Mouse (Mus musculus): ENCODE measurements around the gene Nkiras2. TPM values are rescaled to one million over a fixed set of nuclear protein-coding genes. Genes with fewer than 3 reads are reported as not detected.

The Nkiras2 gene
- polyA plus RNA-seq (2014; fragmentation: Nextera tagmentation; extraction: Ambion mirVana), result 71.9 and 72.1 TPM in 2 replicates

- under 1% methylated on average over 33 of the region's 36 CpGs for WGBS
- no peaks in the 10 kb centered on the region for H3K27me3 ChIP-seq (replicated peaks; ENCODE audit: control insufficient read depth, insufficient read depth, low read length)
- peak within 1 kb of the TSS; percentile 94 for H3K27ac ChIP-seq (ENCODE audit: low read depth)
- no peak for DNase-seq (ENCODE audit: low spot score)
- H3K4me3 ChIP-seq (ENCODE audit: low read depth, low read length), result peak within 1 kb of the TSS; percentile 99
- H3K9ac ChIP-seq (ENCODE audit: low read length), result peak within 1 kb of the TSS; percentile 96
- H3K9me3 ChIP-seq (ENCODE audit: control insufficient read depth, low read length), result no peaks in the 10 kb centered on the region
- peak within 1 kb of the TSS; percentile 85 for H3K4me2 ChIP-seq (ENCODE audit: low read length)
- H3K36me3 ChIP-seq (ENCODE audit: control insufficient read depth, insufficient read depth, low read length), result peaks cover 7% of the 10 kb centered on the region; the same call in 1 of the 2 replicates
- peak; percentile 62 for ATAC-seq (replicated peaks; ENCODE audit: low FRiP score, low TSS enrichment, low read depth)
- peaks cover 17% of the 10 kb centered on the region for H3K4me1 ChIP-seq (replicated peaks; ENCODE audit: control insufficient read depth, insufficient read depth, low read length)
Measured at GRCm38 (mm10) chr11:100618761-100619484, at the start of gene Nkiras2. Nkiras2 (plus strand) TSS chr11:100619244.

DNA sequence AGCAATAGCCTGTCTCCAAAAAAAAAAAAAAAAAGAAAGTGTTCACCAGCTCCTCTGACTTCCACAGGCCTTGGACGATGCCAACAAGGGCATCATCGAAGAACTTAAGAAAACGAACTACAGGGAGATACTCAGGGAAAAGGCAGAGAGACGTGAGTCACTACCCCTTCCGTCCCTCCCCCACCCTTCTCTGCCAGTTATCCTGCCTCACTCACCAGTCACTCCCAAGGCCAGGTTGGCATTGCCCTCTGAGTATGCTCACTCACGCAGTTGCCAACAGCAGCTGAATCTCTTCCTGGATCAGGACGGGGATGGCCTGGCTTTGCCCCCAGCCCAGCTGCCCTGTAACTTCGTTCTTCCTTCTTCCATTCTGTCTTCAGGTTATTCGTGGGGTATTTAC is 49.3 kb upstream of the Nkiras2 start:
- peaks cover 13% of the 10 kb centered on the region; the same call in 1 of the 2 replicates for H3K27me3 ChIP-seq (replicated peaks; ENCODE audit: control insufficient read depth, insufficient read depth, low read length)
- no peak overlapping the region for H3K4me3 ChIP-seq (ENCODE audit: low read depth, low read length)
- no peaks in the 10 kb centered on the region for H3K36me3 ChIP-seq (ENCODE audit: control insufficient read depth, insufficient read depth, low read length)
- H3K9me3 ChIP-seq (ENCODE audit: control insufficient read depth, low read length), result no peaks in the 10 kb centered on the region
- peaks cover 8% of the 10 kb centered on the region; the same call in 1 of the 2 replicates for H3K4me1 ChIP-seq (replicated peaks; ENCODE audit: control insufficient read depth, insufficient read depth, low read length)
- H3K9ac ChIP-seq (ENCODE audit: low read length), result no peak overlapping the region
- no peak overlapping the region for H3K4me2 ChIP-seq (ENCODE audit: low read length)
- no peak overlapping the region for H3K27ac ChIP-seq (ENCODE audit: low read depth)
- DNase-seq (ENCODE audit: low spot score) (no peak), ATAC-seq (replicated peaks; ENCODE audit: low FRiP score, low TSS enrichment, low read depth) (no peak)
- 71% methylated on average over 9 of the region's 9 CpGs for WGBS

- Histone ChIP-seq H3K27ac (ENCODE audit: low read depth) (no peak overlapping the region), H3K4me3 (ENCODE audit: low read depth, low read length) (0 out of 2 replicates have a peak overlapping the region, but pooled peaks have one; percentile 4), H3K9me3 (ENCODE audit: control insufficient read depth, low read length) (no peaks in the 10 kb centered on the region), H3K27me3 (replicated peaks; ENCODE audit: control insufficient read depth, insufficient read depth, low read length) (peaks cover 13% of the 10 kb centered on the region; the same call in 1 of the 2 replicates), H3K9ac (ENCODE audit: low read length) (no peak overlapping the region), H3K36me3 (ENCODE audit: control insufficient read depth, insufficient read depth, low read length) (no peaks in the 10 kb centered on the region), H3K4me2 (ENCODE audit: low read length) (peak overlapping the region; percentile 25), H3K4me1 (replicated peaks; ENCODE audit: control insufficient read depth, insufficient read depth, low read length) (peaks cover 10% of the 10 kb centered on the region; the same call in 1 of the 2 replicates)
- 12% methylated on average over 8 of the region's 8 CpGs for WGBS
- no peak for ATAC-seq (replicated peaks; ENCODE audit: low FRiP score, low TSS enrichment, low read depth)
- DNase-seq (ENCODE audit: low spot score), result peak; percentile 88
Measured at GRCm38 (mm10) chr11:100570430-100571201, 48.4 kb upstream of the Nkiras2 start.

DNA sequence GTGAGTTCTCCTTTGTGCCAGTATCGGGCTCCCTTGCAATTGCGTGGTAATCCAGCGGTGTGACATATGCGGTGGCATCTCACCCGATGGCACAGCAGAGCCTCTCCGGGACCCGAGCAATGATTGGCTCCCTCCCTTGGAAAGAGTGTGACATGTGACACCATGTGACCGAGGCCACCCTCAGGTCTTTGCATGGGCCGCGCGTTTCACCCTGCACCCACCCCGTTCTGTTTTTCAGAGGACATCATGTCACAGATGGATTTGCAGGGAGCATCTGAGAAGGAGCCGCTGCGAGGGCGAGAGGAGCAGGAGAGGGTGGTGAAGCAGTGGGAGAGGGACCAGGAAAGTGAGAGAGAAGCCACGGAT is 47.9 kb upstream of the Nkiras2 start:
- no peaks in the 10 kb centered on the region for H3K36me3 ChIP-seq (ENCODE audit: control insufficient read depth, insufficient read depth, low read length)
- peaks cover 12% of the 10 kb centered on the region; the same call in 1 of the 2 replicates for H3K4me1 ChIP-seq (replicated peaks; ENCODE audit: control insufficient read depth, insufficient read depth, low read length)
- DNase-seq (ENCODE audit: low spot score) (no peak), ATAC-seq (replicated peaks; ENCODE audit: low FRiP score, low TSS enrichment, low read depth) (no peak)
- H3K27ac ChIP-seq (ENCODE audit: low read depth), result no peak overlapping the region
- H3K4me2 ChIP-seq (ENCODE audit: low read length), result peak overlapping the region; percentile 25
- H3K9ac ChIP-seq (ENCODE audit: low read length), result no peak overlapping the region
- H3K4me3 ChIP-seq (ENCODE audit: low read depth, low read length), result 0 out of 2 replicates have a peak overlapping the region, but pooled peaks have one; percentile 4
- peaks cover 13% of the 10 kb centered on the region; the same call in 1 of the 2 replicates for H3K27me3 ChIP-seq (replicated peaks; ENCODE audit: control insufficient read depth, insufficient read depth, low read length)
- WGBS, result 12% methylated on average over 16 of the region's 16 CpGs
- H3K9me3 ChIP-seq (ENCODE audit: control insufficient read depth, low read length), result no peaks in the 10 kb centered on the region

GRCm38 (mm10) chr11:100574188-100574587 is 44.9 kb upstream of the Nkiras2 start:
- 0 out of 2 replicates have a peak overlapping the region, but pooled peaks have one; percentile 73 for H3K27ac ChIP-seq (ENCODE audit: low read depth)
- WGBS, result 92% methylated on average over 3 of the region's 3 CpGs
- DNase-seq (ENCODE audit: low spot score), result no peak

GRCm38 (mm10) chr11:100574708-100575483 is 44.1 kb upstream of the Nkiras2 start, which contains the start of gene Cnp:
Cnp (plus strand) TSS chr11:100574904.
- Histone ChIP-seq H3K4me3 (ENCODE audit: low read depth, low read length) (peak within 1 kb of the TSS; percentile 66), H3K4me2 (ENCODE audit: low read length) (peak within 1 kb of the TSS; percentile 73), H3K36me3 (ENCODE audit: control insufficient read depth, insufficient read depth, low read length) (peaks cover 15% of the 10 kb centered on the region), H3K27me3 (replicated peaks; ENCODE audit: control insufficient read depth, insufficient read depth, low read length) (peaks cover 13% of the 10 kb centered on the region; the same call in 1 of the 2 replicates), H3K27ac (ENCODE audit: low read depth) (peak within 1 kb of the TSS; percentile 73), H3K4me1 (replicated peaks; ENCODE audit: control insufficient read depth, insufficient read depth, low read length) (peaks cover 12% of the 10 kb centered on the region; the same call in 1 of the 2 replicates), H3K9me3 (ENCODE audit: control insufficient read depth, low read length) (no peaks in the 10 kb centered on the region), H3K9ac (ENCODE audit: low read length) (peak within 1 kb of the TSS; percentile 63)
- DNase-seq (ENCODE audit: low spot score) (peak; percentile 84), ATAC-seq (replicated peaks; ENCODE audit: low FRiP score, low TSS enrichment, low read depth) (peak; percentile 67)
- WGBS, result 2% methylated on average over 47 of the region's 47 CpGs

More at GRCm38 (mm10) chr11:100574188-100574587, 44.9 kb upstream of the Nkiras2 start:
- peaks cover 12% of the 10 kb centered on the region; the same call in 1 of the 2 replicates for H3K4me1 ChIP-seq (replicated peaks; ENCODE audit: control insufficient read depth, insufficient read depth, low read length)
- peaks cover 8% of the 10 kb centered on the region for H3K36me3 ChIP-seq (ENCODE audit: control insufficient read depth, insufficient read depth, low read length)
- H3K27me3 ChIP-seq (replicated peaks; ENCODE audit: control insufficient read depth, insufficient read depth, low read length), result peaks cover 13% of the 10 kb centered on the region; the same call in 1 of the 2 replicates
- H3K9me3 ChIP-seq (ENCODE audit: control insufficient read depth, low read length), result no peaks in the 10 kb centered on the region
- H3K4me3 ChIP-seq (ENCODE audit: low read depth, low read length), result peak overlapping the region; percentile 66; the same call in 1 of the 2 replicates
- no peak for ATAC-seq (replicated peaks; ENCODE audit: low FRiP score, low TSS enrichment, low read depth)
- no peak overlapping the region for H3K9ac ChIP-seq (ENCODE audit: low read length)
- peak overlapping the region; percentile 73 for H3K4me2 ChIP-seq (ENCODE audit: low read length)

DNA sequence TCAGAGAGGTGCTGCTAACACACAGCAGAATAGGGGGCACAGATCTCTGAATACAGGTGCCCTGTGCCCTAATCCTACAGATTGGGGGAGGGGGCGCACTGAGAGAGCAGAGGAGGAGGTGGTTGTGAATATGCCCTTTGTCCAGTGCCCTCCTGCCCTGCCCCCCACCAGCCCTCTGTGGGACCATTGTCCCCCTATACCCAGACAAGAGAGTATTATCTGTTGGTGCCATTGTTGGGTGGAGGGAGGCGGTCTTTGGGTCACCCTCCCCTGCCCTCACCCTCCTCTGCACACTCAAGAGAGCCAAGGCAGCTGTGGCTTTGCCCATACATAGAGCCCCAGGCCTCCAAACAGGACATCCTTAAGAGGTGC is 43.6 kb upstream of the Nkiras2 start:
- ATAC-seq (replicated peaks; ENCODE audit: low FRiP score, low TSS enrichment, low read depth) (peak; percentile 14), DNase-seq (ENCODE audit: low spot score) (no peak)

More for the DNA sequence above, 43.6 kb upstream of the Nkiras2 start:
- Histone ChIP-seq H3K4me3 (ENCODE audit: low read depth, low read length) (peak overlapping the region; percentile 66), H3K27me3 (replicated peaks; ENCODE audit: control insufficient read depth, insufficient read depth, low read length) (peaks cover 13% of the 10 kb centered on the region; the same call in 1 of the 2 replicates), H3K9ac (ENCODE audit: low read length) (peak overlapping the region; percentile 63), H3K4me2 (ENCODE audit: low read length) (peak overlapping the region; percentile 73), H3K9me3 (ENCODE audit: control insufficient read depth, low read length) (no peaks in the 10 kb centered on the region), H3K4me1 (replicated peaks; ENCODE audit: control insufficient read depth, insufficient read depth, low read length) (peaks cover 12% of the 10 kb centered on the region; the same call in 1 of the 2 replicates), H3K27ac (ENCODE audit: low read depth) (peak overlapping the region; percentile 73; the same call in 1 of the 2 replicates), H3K36me3 (ENCODE audit: control insufficient read depth, insufficient read depth, low read length) (peaks cover 21% of the 10 kb centered on the region)
- WGBS, result 54% methylated on average over 2 of the region's 2 CpGs
